Comparison of ENCODE assay signal across 17 mouse cellular contexts in the genomic region with DNA sequence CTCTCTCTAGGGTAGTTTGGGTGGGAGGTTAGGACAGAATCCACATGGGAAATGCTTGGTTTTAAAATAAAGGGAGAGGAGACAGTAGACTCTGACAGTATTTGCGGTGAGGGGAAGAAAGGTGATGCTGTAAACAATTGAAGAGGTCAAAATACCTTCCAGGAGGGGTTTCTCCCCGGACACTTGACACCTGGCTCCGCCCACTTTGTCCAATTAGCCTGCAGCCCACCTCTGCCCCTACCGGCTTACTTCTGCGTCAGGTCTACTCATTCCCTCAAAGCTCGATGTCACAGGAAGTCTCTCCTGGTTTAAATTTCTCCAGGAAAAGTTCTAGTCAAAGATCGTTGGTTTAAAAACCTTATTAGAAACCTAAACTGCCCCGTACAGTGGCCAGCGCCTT. TPM values are rescaled to one million over a fixed set of nuclear protein-coding genes. Genes with fewer than 3 reads are reported as not detected.
DNase-seq lines count a peak whose midpoint lies in the region; ATAC-seq and TF ChIP-seq lines count a peak whose summit lies in the region.
"Had no signal": no experiment of that assay in that cellular context is flagged by ENCODE, and none has a peak within 500 bp of the region (broad histone marks: within the 10 kb centered on the region; RNA-seq: fewer than 3 reads in every experiment).

No protein-coding gene starts in this region.

- peak overlapping the region; percentile 28 for H3K4me2 ChIP-seq in kidney, embryonic 16.5 days (replicated peaks; ENCODE audit: low read depth, low read length)
- peak overlapping the region; percentile 15 for H3K4me2 ChIP-seq in limb, embryonic 11.5 days (ENCODE audit: low read depth, severe bottlenecking)
- H3K4me2 ChIP-seq: embryonic facial prominence, embryonic 15.5 days; midbrain, embryonic 11.5 days had no signal

- TF ChIP-seq POLR2A in heart, adult 2 months (IDR thresholded peaks at IDR 0.05; ENCODE audit: insufficient read depth, low read depth, low read length) = no peak

- WGBS in heart, adult 2 months = 40% methylated on average over 9 of the region's 9 CpGs
- WGBS in kidney, embryonic 16.5 days = 6% methylated on average over 9 of the region's 9 CpGs
- 2% methylated on average over 9 of the region's 9 CpGs for WGBS in limb, embryonic 11.5 days

- H3K4me1 ChIP-seq in heart, adult 2 months (ENCODE audit: control insufficient read depth, insufficient read depth, low read length) = no peaks in the 10 kb centered on the region
- peaks cover 8% of the 10 kb centered on the region; the same call in 1 of the 2 replicates for H3K4me1 ChIP-seq in kidney, embryonic 16.5 days (ENCODE audit: insufficient read depth, low read length)
- H3K4me1 ChIP-seq in limb, embryonic 11.5 days (ENCODE audit: control insufficient read depth, insufficient read depth, low read length) = peaks cover 5% of the 10 kb centered on the region; the same call in 1 of the 2 replicates
- H3K4me1 ChIP-seq: embryonic facial prominence, embryonic 15.5 days had no signal

- no peaks in the 10 kb centered on the region for H3K36me3 ChIP-seq in heart, adult 2 months (ENCODE audit: control insufficient read depth, insufficient read depth, low read length)
- H3K36me3 ChIP-seq in kidney, embryonic 16.5 days (ENCODE audit: insufficient read depth, low read length) = no peaks in the 10 kb centered on the region
- no peaks in the 10 kb centered on the region for H3K36me3 ChIP-seq in limb, embryonic 11.5 days (ENCODE audit: control insufficient read depth, insufficient read depth, low read length)
- H3K36me3 ChIP-seq: embryonic facial prominence, embryonic 15.5 days had no signal

- H3K4me3 ChIP-seq in heart, adult 2 months = no peak overlapping the region
- H3K4me3 ChIP-seq in kidney, embryonic 16.5 days (ENCODE audit: low read length) = no peak overlapping the region
- H3K4me3 ChIP-seq in limb, embryonic 11.5 days (ENCODE audit: low read depth, low read length) = no peak overlapping the region
- H3K4me3 ChIP-seq: embryonic facial prominence, embryonic 15.5 days; layer of hippocampus, adult 2 months; left cerebral cortex, adult 2 months had no signal

- ATAC-seq in kidney, embryonic 16.5 days (ENCODE audit: low FRiP score, low TSS enrichment) = 0 out of 2 replicates have a peak, but pooled peaks have one; percentile 22
- ATAC-seq in limb, embryonic 11.5 days (ENCODE audit: insufficient number of reproducible peaks, low FRiP score, low TSS enrichment, low read depth) = no peak
- ATAC-seq: forebrain, embryonic 16.5 days had no signal

- H3K27me3 ChIP-seq in heart, adult 2 months (ENCODE audit: control insufficient read depth, insufficient read depth, low read length) = no peaks in the 10 kb centered on the region
- no peaks in the 10 kb centered on the region for H3K27me3 ChIP-seq in kidney, embryonic 16.5 days (ENCODE audit: insufficient read depth, low read length)
- H3K27me3 ChIP-seq in limb, embryonic 11.5 days (ENCODE audit: control insufficient read depth, insufficient read depth, low read length) = no peaks in the 10 kb centered on the region
- H3K27me3 ChIP-seq: embryonic facial prominence, embryonic 15.5 days had no signal

- TF ChIP-seq CTCF in heart, adult 2 months (IDR thresholded peaks at IDR 0.05) = peak; percentile 33

- no peak for TF ChIP-seq EP300 in heart, adult 2 months (IDR thresholded peaks at IDR 0.05; ENCODE audit: insufficient read depth, low read depth, low read length)

- intact Hi-C loops in heart, adult 2 months (cut with DNase I) = loop anchor here (10.0 kb wide), 2 partner anchors 142 to 312 kb away; no protein-coding TSS in a partner anchor

- no peak overlapping the region for H3K9ac ChIP-seq in heart, adult 2 months (ENCODE audit: low read depth, low read length)
- H3K9ac ChIP-seq in kidney, embryonic 16.5 days (replicated peaks; ENCODE audit: low read length) = no peak overlapping the region
- H3K9ac ChIP-seq in limb, embryonic 11.5 days (ENCODE audit: low read length) = no peak overlapping the region
- H3K9ac ChIP-seq: embryonic facial prominence, embryonic 15.5 days; liver, embryonic 14.5 days had no signal

- no peaks in the 10 kb centered on the region for H3K9me3 ChIP-seq in kidney, embryonic 16.5 days (ENCODE audit: low read length)
- no peaks in the 10 kb centered on the region for H3K9me3 ChIP-seq in limb, embryonic 11.5 days (ENCODE audit: control insufficient read depth, low read length)
- H3K9me3 ChIP-seq: embryonic facial prominence, embryonic 15.5 days had no signal

- H3K79me2 ChIP-seq in heart, adult 2 months (replicated peaks; ENCODE audit: control insufficient read depth, insufficient read depth, low read length) = no peaks in the 10 kb centered on the region

- DNase-seq in heart, adult 2 months = no peak
- DNase-seq in heart, adult 11 months = no peak
- no peak for DNase-seq in kidney, adult 9 months
- peak; percentile 66 for DNase-seq in ES-CJ7 (ENCODE audit: low read depth, low spot score)
- DNase-seq in limb, embryonic 11.5 days (ENCODE audit: low spot score) = peak; percentile 61
- no peak for DNase-seq in ovary, adult 18-20 months (ENCODE audit: low spot score)
- DNase-seq in spleen, adult 12 weeks (ENCODE audit: low spot score) = no peak
- DNase-seq: cerebellum, adult 9-10 months; gastrocnemius, postnatal 14 days; lung, postnatal 14 days had no signal

- no peak overlapping the region for H3K27ac ChIP-seq in heart, adult 2 months
- no peak overlapping the region for H3K27ac ChIP-seq in kidney, embryonic 16.5 days (ENCODE audit: low read length)
- no peak overlapping the region for H3K27ac ChIP-seq in limb, embryonic 11.5 days (replicated peaks; ENCODE audit: low read depth, low read length)
- H3K27ac ChIP-seq: embryonic facial prominence, embryonic 15.5 days; layer of hippocampus, adult 2 months; left cerebral cortex, adult 2 months; liver, embryonic 14.5 days had no signal

RNA-seq across cellular contexts. Expression of a gene that starts 8.5 kb away (rescaled TPM):
- 10 to 100 TPM; 35.8 to 37.1 TPM for total RNA-seq in heart, adult 2 months (2021)
- polyA plus RNA-seq in heart, adult 2 months (2012; rRNA removed) = 6.4 and 15.8 TPM in 2 replicates
- 27.3 and 30.4 TPM in 2 replicates for polyA plus RNA-seq in kidney, embryonic 16.5 days (2015; fragmentation: Nextera tagmentation; extraction: Ambion mirVana)
- polyA plus RNA-seq in limb, embryonic 11.5 days (2014; fragmentation: Nextera tagmentation; extraction: Ambion mirVana) = 48.8 and 50.7 TPM in 2 replicates

Comparison
In these comparisons a context has a peak if more than half of its experiments do, and no peak if none do; other contexts are left out.
1. DNase-seq: peak in ES-CJ7 (single experiment) and limb, embryonic 11.5 days (single experiment); none in heart, adult 2 months (0 of 2), heart, adult 11 months (single experiment), kidney, adult 9 months (single experiment), ovary, adult 18-20 months (single experiment) and spleen, adult 12 weeks (single experiment).